Mouse (Mus musculus): Measurements from ENCODE around the gene Tsfm. TPM values are rescaled to one million over a fixed set of nuclear protein-coding genes. Genes with fewer than 3 reads are reported as not detected.
A peak's percentile ranks its signal among the peaks of the same experiment; 100 is the strongest.

Tsfm gene
- polyA plus RNA-seq, 1 experiment from 2014 or later = 79.9 TPM

GRCm38 (mm10) chr10:127050119-127050474 is 19.5 kb upstream of the Tsfm start:
- Histone ChIP-seq H3K27me3 (replicated peaks) (peaks cover 46% of the 10 kb centered on the region), H3K4me2 (peak overlapping the region; percentile 53), H3K27ac (no peak overlapping the region), H3K4me3 (replicated peaks) (peak overlapping the region; percentile 26; the same call in 1 of the 2 replicates), H3K9me3 (no peaks in the 10 kb centered on the region), H3K9ac (no peak overlapping the region), H3K36me3 (peaks cover under 1% of the 10 kb centered on the region; the same call in 1 of the 2 replicates), H3K4me1 (peaks cover 14% of the 10 kb centered on the region)
- ATAC-seq (ENCODE audit: insufficient read depth, low FRiP score, low read depth) = no peak
- 15% methylated on average over 10 of the region's 10 CpGs for WGBS

GRCm38 (mm10) chr10:127049395-127050118 is 18.9 kb upstream of the Tsfm start:
- H3K27ac ChIP-seq = no peak overlapping the region
- 4% methylated on average over 29 of the region's 29 CpGs for WGBS
- H3K9me3 ChIP-seq = no peaks in the 10 kb centered on the region
- H3K27me3 ChIP-seq (replicated peaks) = peaks cover 46% of the 10 kb centered on the region
- H3K4me3 ChIP-seq (replicated peaks) = peak overlapping the region; percentile 26
- H3K9ac ChIP-seq = no peak overlapping the region
- peaks cover 6% of the 10 kb centered on the region for H3K36me3 ChIP-seq
- H3K4me2 ChIP-seq = peak overlapping the region; percentile 53
- ATAC-seq (ENCODE audit: insufficient read depth, low FRiP score, low read depth) = peak; percentile 32; the same call in 1 of the 2 replicates
- H3K4me1 ChIP-seq = peaks cover 14% of the 10 kb centered on the region

- 5% methylated on average over 35 of the region's 35 CpGs for WGBS
- peaks cover 46% of the 10 kb centered on the region for H3K27me3 ChIP-seq (replicated peaks)
- H3K4me3 ChIP-seq (replicated peaks) = peak overlapping the region; percentile 26
- no peak for ATAC-seq (ENCODE audit: insufficient read depth, low FRiP score, low read depth)
- H3K27ac ChIP-seq = no peak overlapping the region
- H3K9ac ChIP-seq = no peak overlapping the region
- peak overlapping the region; percentile 53 for H3K4me2 ChIP-seq
- H3K9me3 ChIP-seq = no peaks in the 10 kb centered on the region
- peaks cover 9% of the 10 kb centered on the region for H3K36me3 ChIP-seq
- peaks cover 14% of the 10 kb centered on the region for H3K4me1 ChIP-seq
Measured at GRCm38 (mm10) chr10:127048608-127049394, 18.2 kb upstream of the Tsfm start.

- Histone ChIP-seq H3K4me2 (peak within 1 kb of the TSS; percentile 53), H3K4me3 (replicated peaks) (peak within 1 kb of the TSS; percentile 26), H3K36me3 (peaks cover 9% of the 10 kb centered on the region), H3K27me3 (replicated peaks) (peaks cover 46% of the 10 kb centered on the region), H3K27ac (no peak within 1 kb of the TSS), H3K4me1 (peaks cover 14% of the 10 kb centered on the region), H3K9ac (no peak within 1 kb of the TSS), H3K9me3 (no peaks in the 10 kb centered on the region)
- ATAC-seq (ENCODE audit: insufficient read depth, low FRiP score, low read depth) = no peak
- 36% methylated on average over 5 of the region's 5 CpGs for WGBS
Measured at GRCm38 (mm10) chr10:127047954-127048353, 17.3 kb upstream of the Tsfm start, which contains the start of gene Cyp27b1. TSS of gene Cyp27b1 (plus strand) at chr10:127048250.

- Histone ChIP-seq H3K4me1 (0 out of 2 replicates have a peak, but pooled peaks cover 6% of the 10 kb centered on the region), H3K4me3 (replicated peaks) (no peak overlapping the region), H3K4me2 (no peak overlapping the region), H3K9me3 (no peaks in the 10 kb centered on the region), H3K27ac (no peak overlapping the region), H3K9ac (no peak overlapping the region), H3K27me3 (replicated peaks) (peaks cover 7% of the 10 kb centered on the region), H3K36me3 (peaks cover 9% of the 10 kb centered on the region)
- ATAC-seq (ENCODE audit: insufficient read depth, low FRiP score, low read depth) = no peak
- WGBS = 91% methylated on average over 6 of the region's 6 CpGs
Measured at GRCm38 (mm10) chr10:127043187-127043586, 12.5 kb upstream of the Tsfm start.

GRCm38 (mm10) chr10:127042468-127043115 is 12.0 kb upstream of the Tsfm start:
- peak overlapping the region; percentile 97 for H3K4me2 ChIP-seq
- H3K36me3 ChIP-seq = peaks cover 9% of the 10 kb centered on the region
- peak overlapping the region; percentile 88; the same call in 1 of the 2 replicates for H3K27ac ChIP-seq
- H3K27me3 ChIP-seq (replicated peaks) = peaks cover 1% of the 10 kb centered on the region; the same call in 1 of the 2 replicates
- 0 out of 2 replicates have a peak, but pooled peaks cover 6% of the 10 kb centered on the region for H3K4me1 ChIP-seq
- peak overlapping the region; percentile 63 for H3K9ac ChIP-seq
- peak overlapping the region; percentile 96 for H3K4me3 ChIP-seq (replicated peaks)
- WGBS = 12% methylated on average over 5 of the region's 5 CpGs
- ATAC-seq (ENCODE audit: insufficient read depth, low FRiP score, low read depth) = no peak
- no peaks in the 10 kb centered on the region for H3K9me3 ChIP-seq

- no peaks in the 10 kb centered on the region for H3K9me3 ChIP-seq
- peak overlapping the region; percentile 96 for H3K4me3 ChIP-seq (replicated peaks)
- 0 out of 2 replicates have a peak, but pooled peaks cover 6% of the 10 kb centered on the region for H3K4me1 ChIP-seq
- peak; percentile 82 for ATAC-seq (ENCODE audit: insufficient read depth, low FRiP score, low read depth)
- under 1% methylated on average over 44 of the region's 44 CpGs for WGBS
- H3K27me3 ChIP-seq (replicated peaks) = no peaks in the 10 kb centered on the region
- peak overlapping the region; percentile 88 for H3K27ac ChIP-seq
- peak overlapping the region; percentile 97 for H3K4me2 ChIP-seq
- peak overlapping the region; percentile 63 for H3K9ac ChIP-seq
- H3K36me3 ChIP-seq = peaks cover 9% of the 10 kb centered on the region
Measured at GRCm38 (mm10) chr10:127041774-127042338, 11.2 kb upstream of the Tsfm start.

GRCm38 (mm10) chr10:127041274-127041766 is 10.7 kb upstream of the Tsfm start, which contains the start of the genes Mettl1 and Eef1akmt3:
TSS of gene Mettl1 (plus strand) at chr10:127041414.
TSS of gene Eef1akmt3 (minus strand) at chr10:127041513.
- WGBS = 0% methylated on average over 27 of the region's 28 CpGs
- H3K4me1 ChIP-seq = 0 out of 2 replicates have a peak, but pooled peaks cover 6% of the 10 kb centered on the region
- H3K4me3 ChIP-seq (replicated peaks) = peak within 1 kb of the TSS; percentile 96
- H3K36me3 ChIP-seq = peaks cover 9% of the 10 kb centered on the region
- H3K9ac ChIP-seq = peak within 1 kb of the TSS; percentile 63
- peak; percentile 61 for ATAC-seq (ENCODE audit: insufficient read depth, low FRiP score, low read depth)
- H3K27ac ChIP-seq = peak within 1 kb of the TSS; percentile 88
- no peaks in the 10 kb centered on the region for H3K9me3 ChIP-seq
- no peaks in the 10 kb centered on the region for H3K27me3 ChIP-seq (replicated peaks)
- H3K4me2 ChIP-seq = peak within 1 kb of the TSS; percentile 97

- ATAC-seq (ENCODE audit: insufficient read depth, low FRiP score, low read depth) = no peak
Measured at GRCm38 (mm10) chr10:127040569-127041214, 10.1 kb upstream of the Tsfm start.

GRCm38 (mm10) chr10:127037641-127038040 is 7.0 kb upstream of the Tsfm start:
- ATAC-seq (ENCODE audit: insufficient read depth, low FRiP score, low read depth) = no peak
- Histone ChIP-seq H3K27ac (no peak overlapping the region), H3K4me3 (replicated peaks) (no peak overlapping the region), H3K4me1 (0 out of 2 replicates have a peak, but pooled peaks cover 4% of the 10 kb centered on the region), H3K9ac (no peak overlapping the region), H3K36me3 (no peaks in the 10 kb centered on the region), H3K4me2 (no peak overlapping the region), H3K27me3 (replicated peaks) (no peaks in the 10 kb centered on the region), H3K9me3 (no peaks in the 10 kb centered on the region)
- 74% methylated on average over 12 of the region's 12 CpGs for WGBS

More at GRCm38 (mm10) chr10:127040569-127041214, 10.1 kb upstream of the Tsfm start:
- H3K9ac ChIP-seq = peak overlapping the region; percentile 63
- H3K36me3 ChIP-seq = peaks cover 9% of the 10 kb centered on the region
- peak overlapping the region; percentile 88 for H3K27ac ChIP-seq
- H3K4me3 ChIP-seq (replicated peaks) = peak overlapping the region; percentile 96
- no peaks in the 10 kb centered on the region for H3K27me3 ChIP-seq (replicated peaks)
- H3K4me1 ChIP-seq = 0 out of 2 replicates have a peak, but pooled peaks cover 6% of the 10 kb centered on the region
- no peaks in the 10 kb centered on the region for H3K9me3 ChIP-seq
- under 1% methylated on average over 20 of the region's 20 CpGs for WGBS
- H3K4me2 ChIP-seq = peak overlapping the region; percentile 97
